ENCODE assay signal across 28 mouse cellular contexts in the genomic region with DNA sequence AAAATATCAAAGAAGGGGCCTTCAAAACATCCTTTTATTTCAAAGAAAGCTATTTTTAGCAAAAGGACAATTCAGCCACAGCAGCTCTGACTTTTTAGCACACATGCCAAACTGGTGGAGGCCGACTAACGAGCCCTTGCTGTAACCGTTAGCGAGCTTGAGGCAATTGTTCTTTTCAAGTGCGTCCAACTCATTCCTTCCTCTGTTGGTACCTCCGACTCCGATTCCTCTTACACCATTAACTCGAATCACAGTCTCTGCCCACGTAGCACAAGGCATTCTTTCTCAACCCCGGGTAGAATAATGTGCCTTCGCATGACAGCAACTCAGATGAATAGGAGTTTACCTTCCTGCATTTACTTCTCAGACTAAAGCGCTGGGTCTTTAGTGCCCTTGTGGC. TPM values are rescaled to one million over a fixed set of nuclear protein-coding genes. Genes with fewer than 3 reads are reported as not detected.
DNase-seq lines count a peak whose midpoint lies in the region; ATAC-seq and TF ChIP-seq lines count a peak whose summit lies in the region.
"Had no signal": no experiment of that assay in that cellular context is flagged by ENCODE, and none has a peak within 500 bp of the region (broad histone marks: within the 10 kb centered on the region; RNA-seq: fewer than 3 reads in every experiment).

No protein-coding gene starts in this region.

- no peak overlapping the region for H3K9ac ChIP-seq in forebrain, embryonic 12.5 days
- H3K9ac ChIP-seq in forebrain, embryonic 16.5 days (replicated peaks; ENCODE audit: low read depth, low read length): no peak overlapping the region
- H3K9ac ChIP-seq: forebrain, embryonic 15.5 days; hindbrain, embryonic 13.5 days; liver, embryonic 12.5 days; liver, postnatal 0 days had no signal

- TF ChIP-seq CTCF in layer of hippocampus, adult 2 months (conservative IDR thresholded peaks at IDR 0.05): peak; percentile 19; the same call in 1 of the 2 replicates

- WGBS in forebrain, embryonic 12.5 days: 25% methylated on average over 12 of the region's 12 CpGs
- WGBS in forebrain, embryonic 16.5 days: 6% methylated on average over 12 of the region's 12 CpGs

- no peak overlapping the region for H3K27ac ChIP-seq in forebrain, embryonic 12.5 days
- H3K27ac ChIP-seq in forebrain, embryonic 16.5 days (ENCODE audit: low read length): no peak overlapping the region
- no peak overlapping the region for H3K27ac ChIP-seq in layer of hippocampus, adult 2 months
- H3K27ac ChIP-seq: forebrain, embryonic 15.5 days; gastrocnemius, adult 2 months; hindbrain, embryonic 13.5 days; left cerebral cortex, adult 2 months; liver, embryonic 12.5 days had no signal

- H3K9me3 ChIP-seq in forebrain, embryonic 12.5 days: no peaks in the 10 kb centered on the region
- H3K9me3 ChIP-seq in forebrain, embryonic 16.5 days (ENCODE audit: control insufficient read depth, low read length): no peaks in the 10 kb centered on the region
- H3K9me3 ChIP-seq: forebrain, embryonic 15.5 days; hindbrain, embryonic 13.5 days had no signal

- no peaks in the 10 kb centered on the region for H3K4me1 ChIP-seq in forebrain, embryonic 12.5 days
- H3K4me1 ChIP-seq in forebrain, embryonic 16.5 days (replicated peaks; ENCODE audit: control insufficient read depth, insufficient read depth, low read length): peaks cover 8% of the 10 kb centered on the region; the same call in 1 of the 2 replicates
- H3K4me1 ChIP-seq: hindbrain, embryonic 13.5 days had no signal

- intact Hi-C loops in left cerebral cortex, postnatal 14 days (cut with DNase I): no loop called here

- no peak for DNase-seq in layer of hippocampus, adult 2 months (ENCODE audit: low spot score in 2 of 2)
- DNase-seq in layer of hippocampus, adult 8-10 months (ENCODE audit: low spot score in 2 of 2): no peak
- DNase-seq in lung, postnatal 36 days: peak; percentile 27
- no peak for DNase-seq in lung, postnatal 14 days
- peak; percentile 57 for DNase-seq in gonadal fat pad, adult 2 months (ENCODE audit: low read depth)
- DNase-seq in left cerebral cortex, postnatal 14 days (ENCODE audit: low spot score in 2 of 2): no peak
- DNase-seq: adrenal gland, postnatal 14 days; cerebellum, adult 2 months; cerebellum, postnatal 14 days; gastrocnemius, adult 2 months; heart, postnatal 4 days; kidney, adult 8-10 months; kidney, postnatal 10 days; liver, postnatal 0 days; right cerebral cortex, postnatal 4 days; thymus, adult 2 months; thymus, postnatal 36 days had no signal

- no peaks in the 10 kb centered on the region for H3K36me3 ChIP-seq in forebrain, embryonic 12.5 days (replicated peaks)
- no peaks in the 10 kb centered on the region for H3K36me3 ChIP-seq in forebrain, embryonic 16.5 days (ENCODE audit: control insufficient read depth, insufficient read depth)
- H3K36me3 ChIP-seq: forebrain, embryonic 15.5 days; hindbrain, embryonic 13.5 days; liver, embryonic 12.5 days had no signal

- H3K27me3 ChIP-seq in forebrain, embryonic 12.5 days: no peaks in the 10 kb centered on the region
- no peaks in the 10 kb centered on the region for H3K27me3 ChIP-seq in forebrain, embryonic 16.5 days (replicated peaks; ENCODE audit: control insufficient read depth, insufficient read depth, low read length)
- H3K27me3 ChIP-seq: forebrain, embryonic 15.5 days; hindbrain, embryonic 13.5 days; liver, embryonic 12.5 days had no signal

- no peak for ATAC-seq in forebrain, embryonic 12.5 days (ENCODE audit: low FRiP score)
- no peak for ATAC-seq in forebrain, embryonic 16.5 days
- ATAC-seq: activated CD4-positive, CD25-positive, alpha-beta regulatory T cell, adult 4 months; forebrain, embryonic 15.5 days; intestine, embryonic 16.5 days; liver, embryonic 12.5 days; liver, postnatal 0 days; midbrain, embryonic 16.5 days had no signal

- no peak overlapping the region for H3K4me3 ChIP-seq in forebrain, embryonic 12.5 days (replicated peaks)
- H3K4me3 ChIP-seq in forebrain, embryonic 16.5 days (replicated peaks; ENCODE audit: low read length): no peak overlapping the region
- no peak overlapping the region for H3K4me3 ChIP-seq in layer of hippocampus, adult 2 months
- H3K4me3 ChIP-seq: forebrain, embryonic 15.5 days; gastrocnemius, adult 2 months; hindbrain, embryonic 13.5 days; left cerebral cortex, adult 2 months; liver, embryonic 12.5 days had no signal

- H3K4me2 ChIP-seq in forebrain, embryonic 12.5 days: peak overlapping the region; percentile 15; the same call in 1 of the 2 replicates
- H3K4me2 ChIP-seq in forebrain, embryonic 16.5 days (ENCODE audit: low read length): no peak overlapping the region
- H3K4me2 ChIP-seq: forebrain, embryonic 15.5 days; heart, embryonic 11.5 days; hindbrain, embryonic 13.5 days; liver, embryonic 12.5 days; midbrain, embryonic 11.5 days had no signal

RNA-seq across cellular contexts. Expression of gene Itm2b, which starts 45.5 kb away (rescaled TPM):
- polyA plus RNA-seq in forebrain, embryonic 12.5 days (2016; fragmentation: Nextera tagmentation; extraction: Ambion mirVana): 334 and 364 TPM in 2 replicates
- polyA plus RNA-seq in forebrain, embryonic 16.5 days (2015; fragmentation: Nextera tagmentation; extraction: Ambion mirVana): 630 and 738 TPM in 2 replicates
- total RNA-seq in layer of hippocampus, adult 2 months (2021): 1,000 to 10,000 TPM in 1 of 2 experiments, 100 to 1,000 TPM in 1; 989 to 1,035 TPM
- total RNA-seq in layer of hippocampus, adult 8-10 months (2022): 1,000 to 10,000 TPM in 2 of 4 experiments, 100 to 1,000 TPM in 2; 897 to 1,139 (median 988) TPM
- polyA plus RNA-seq in gonadal fat pad, adult 2 months (2012; rRNA removed): 6,968 and 7,905 TPM in 2 replicates
- 100 to 1,000 TPM; 732 to 742 TPM for total RNA-seq in left cerebral cortex, postnatal 14 days (2021)

Comparison
In these comparisons a context has a peak if more than half of its experiments do, and no peak if none do; other contexts are left out.
1. DNase-seq: peak in lung, postnatal 36 days (single experiment) and gonadal fat pad, adult 2 months (single experiment); none in layer of hippocampus, adult 2 months (0 of 2), layer of hippocampus, adult 8-10 months (0 of 2), lung, postnatal 14 days (single experiment) and left cerebral cortex, postnatal 14 days (0 of 2).